In the genomic region with DNA sequence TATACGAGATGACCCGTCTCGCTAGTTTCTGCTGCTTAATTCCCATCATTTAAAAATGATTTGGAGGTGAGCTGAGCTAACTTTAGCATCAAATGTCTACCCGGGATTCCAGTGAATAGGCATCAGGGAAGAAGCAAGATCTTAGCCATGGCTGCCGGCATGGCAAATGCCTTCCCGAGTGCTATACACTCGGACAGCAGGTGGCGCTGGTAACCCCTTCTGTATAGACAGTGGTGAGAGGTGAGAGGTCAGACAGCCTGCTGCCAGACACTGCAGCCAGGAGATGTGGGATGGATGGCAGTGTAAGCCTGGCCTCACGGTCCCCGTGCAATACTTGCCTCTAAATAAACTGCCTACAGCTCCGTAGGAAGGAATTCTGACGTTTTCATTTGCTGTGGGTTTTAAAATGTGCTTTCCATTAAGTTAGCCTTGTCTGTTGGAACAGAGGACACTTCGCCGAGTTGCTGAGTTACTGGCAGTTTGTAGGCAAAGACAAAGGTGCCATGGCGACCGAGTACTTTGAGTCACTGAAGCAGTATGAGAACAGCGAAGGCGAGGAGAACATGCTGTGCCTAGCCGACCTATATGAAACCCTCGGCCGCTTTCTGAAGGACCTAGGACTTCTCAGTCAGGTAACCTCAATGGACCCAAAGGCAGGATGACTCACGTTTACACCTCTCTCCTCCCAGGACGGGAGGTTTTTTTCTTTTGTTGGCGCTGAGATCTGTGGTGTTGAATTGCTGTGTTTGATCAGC, we compare ENCODE assay signal across 8 mouse cellular contexts. TPM values are rescaled to one million over a fixed set of nuclear protein-coding genes. Genes with fewer than 3 reads are reported as not detected.
DNase-seq lines count a peak whose midpoint lies in the region; ATAC-seq and TF ChIP-seq lines count a peak whose summit lies in the region.

No protein-coding gene starts in this region.

- H3K9ac ChIP-seq in embryonic facial prominence, embryonic 14.5 days (ENCODE audit: low read depth, low read length): 0 out of 2 replicates have a peak overlapping the region, but pooled peaks have one; percentile 27
- H3K9ac ChIP-seq in lung, embryonic 14.5 days: no peak overlapping the region

- no peaks in the 10 kb centered on the region for H3K36me3 ChIP-seq in G1E (replicated peaks)
- H3K36me3 ChIP-seq in embryonic facial prominence, embryonic 14.5 days (ENCODE audit: control insufficient read depth, insufficient read depth, low read length): peaks cover 60% of the 10 kb centered on the region
- H3K36me3 ChIP-seq in lung, embryonic 14.5 days (ENCODE audit: insufficient read depth): peaks cover 40% of the 10 kb centered on the region

- H3K4me1 ChIP-seq in G1E (ENCODE audit: insufficient read depth, low read depth, low read length): 0 out of 2 replicates have a peak, but pooled peaks cover 4% of the 10 kb centered on the region
- no peaks in the 10 kb centered on the region for H3K4me1 ChIP-seq in embryonic facial prominence, embryonic 14.5 days (ENCODE audit: control insufficient read depth, insufficient read depth, low read length)
- no peaks in the 10 kb centered on the region for H3K4me1 ChIP-seq in lung, embryonic 14.5 days (ENCODE audit: insufficient read depth)

- no peak overlapping the region for H3K27ac ChIP-seq in embryonic facial prominence, embryonic 14.5 days (replicated peaks; ENCODE audit: low read depth, low read length)
- no peak overlapping the region for H3K27ac ChIP-seq in lung, embryonic 14.5 days (ENCODE audit: low read depth)

- no peak overlapping the region for H3K4me2 ChIP-seq in embryonic facial prominence, embryonic 14.5 days (ENCODE audit: low read depth, low read length)
- H3K4me2 ChIP-seq in lung, embryonic 14.5 days: no peak overlapping the region

- 48% methylated on average over 24 of the region's 24 CpGs for WGBS in embryonic facial prominence, embryonic 14.5 days
- WGBS in lung, embryonic 14.5 days: 45% methylated on average over 24 of the region's 24 CpGs

- TF ChIP-seq CTCF in G1E (IDR thresholded peaks at IDR 0.05; ENCODE audit: low read depth, low read length): peak; percentile 57
- peak; percentile 80 for TF ChIP-seq CTCF in lung, embryonic 14.5 days (IDR thresholded peaks at IDR 0.05; ENCODE audit: low read depth)

- DNase-seq in G1E (ENCODE audit: low spot score): peak; percentile 53
- peak; percentile 83 to 86 for DNase-seq in adrenal gland, postnatal 36 days
- peak; percentile 66 for DNase-seq in embryonic facial prominence, embryonic 14.5 days (ENCODE audit: low spot score)
- DNase-seq in heart, postnatal 10 days: peak; percentile 67 to 82
- DNase-seq in layer of hippocampus, adult 8-10 months (ENCODE audit: low spot score in 2 of 2): peak; percentile 40 to 70
- peak; percentile 83 for DNase-seq in lung, embryonic 14.5 days
- peak; percentile 87 for DNase-seq in right cerebral cortex, postnatal 14 days
- DNase-seq in urinary bladder, postnatal 25 days (ENCODE audit: low spot score): peak; percentile 75

- H3K9me3 ChIP-seq in G1E (replicated peaks): no peaks in the 10 kb centered on the region
- no peaks in the 10 kb centered on the region for H3K9me3 ChIP-seq in embryonic facial prominence, embryonic 14.5 days (ENCODE audit: control insufficient read depth, low read length)
- no peaks in the 10 kb centered on the region for H3K9me3 ChIP-seq in lung, embryonic 14.5 days (ENCODE audit: low read depth, low read length)

- H3K27me3 ChIP-seq in G1E (ENCODE audit: insufficient read depth, low read length): no peaks in the 10 kb centered on the region; the same call in 1 of the 2 replicates
- H3K27me3 ChIP-seq in embryonic facial prominence, embryonic 14.5 days (replicated peaks; ENCODE audit: control insufficient read depth, insufficient read depth, low read length): no peaks in the 10 kb centered on the region
- H3K27me3 ChIP-seq in lung, embryonic 14.5 days (ENCODE audit: insufficient read depth, low read length): no peaks in the 10 kb centered on the region

- H3K4me3 ChIP-seq in G1E (ENCODE audit: low read depth, low read length): no peak overlapping the region
- no peak overlapping the region for H3K4me3 ChIP-seq in embryonic facial prominence, embryonic 14.5 days (ENCODE audit: low read depth, low read length)
- H3K4me3 ChIP-seq in lung, embryonic 14.5 days (ENCODE audit: low read depth, low read length): no peak overlapping the region

- intact Hi-C loops in heart, postnatal 10 days (cut with DNase I): no loop called here

- ATAC-seq in G1E (ENCODE audit: extremely low read depth, insufficient number of reproducible peaks, low FRiP score, poor library complexity, severe bottlenecking): peak; percentile 80
- no peak for ATAC-seq in embryonic facial prominence, embryonic 14.5 days (ENCODE audit: low read depth)
- ATAC-seq in lung, embryonic 14.5 days (ENCODE audit: insufficient read depth): peak; percentile 49; the same call in 1 of the 2 replicates

RNA-seq across cellular contexts. Expression of a gene that starts 5.0 kb away (rescaled TPM):
- total RNA-seq in G1E (2014; fragmentation: Nextera tagmentation) (not detected in 2 replicates), G1E (2017) (not detected in 2 replicates)
- not detected in 2 replicates for polyA plus RNA-seq in G1E (2012)
- total RNA-seq in adrenal gland, postnatal 36 days (2021): not detected
- not detected in 2 replicates for polyA plus RNA-seq in embryonic facial prominence, embryonic 14.5 days (2014; fragmentation: Nextera tagmentation; extraction: Ambion mirVana)
- not detected for total RNA-seq in heart, postnatal 10 days (2021)
- total RNA-seq in layer of hippocampus, adult 8-10 months (2022): not detected
- polyA plus RNA-seq in lung, embryonic 14.5 days (2014; fragmentation: Nextera tagmentation; extraction: Ambion mirVana): not detected in 2 replicates

RNA-seq across cellular contexts. Expression of a gene that starts 27.5 kb away (rescaled TPM):
- total RNA-seq in G1E (2014; fragmentation: Nextera tagmentation) (36.8 and 43.7 TPM in 2 replicates), G1E (2017) (40.9 and 41.3 TPM in 2 replicates)
- polyA plus RNA-seq in G1E (2012): 8.7 and 9.6 TPM in 2 replicates
- total RNA-seq in adrenal gland, postnatal 36 days (2021): 10 to 100 TPM; 46.1 to 46.9 TPM
- 67.5 and 69.8 TPM in 2 replicates for polyA plus RNA-seq in embryonic facial prominence, embryonic 14.5 days (2014; fragmentation: Nextera tagmentation; extraction: Ambion mirVana)
- total RNA-seq in heart, postnatal 10 days (2021): 10 to 100 TPM; 22.7 to 25.3 TPM
- 10 to 100 TPM; 39.2 to 45.8 (median 44.2) TPM for total RNA-seq in layer of hippocampus, adult 8-10 months (2022)
- 54.5 and 56.2 TPM in 2 replicates for polyA plus RNA-seq in lung, embryonic 14.5 days (2014; fragmentation: Nextera tagmentation; extraction: Ambion mirVana)

RNA-seq across cellular contexts. Expression of a gene that starts 27.7 kb away (rescaled TPM):
- total RNA-seq in G1E (2014; fragmentation: Nextera tagmentation) (32.5 TPM in 2 replicates), G1E (2017) (24.0 and 26.4 TPM in 2 replicates)
- 4.5 and 9.8 TPM in 2 replicates for polyA plus RNA-seq in G1E (2012)
- 10 to 100 TPM; 59.7 to 85.9 TPM for total RNA-seq in adrenal gland, postnatal 36 days (2021)
- polyA plus RNA-seq in embryonic facial prominence, embryonic 14.5 days (2014; fragmentation: Nextera tagmentation; extraction: Ambion mirVana): 11.2 and 11.9 TPM in 2 replicates
- total RNA-seq in heart, postnatal 10 days (2021): 10 to 100 TPM; 37.9 to 38.1 TPM
- 10 to 100 TPM; 22.8 to 25.0 (median 22.9) TPM for total RNA-seq in layer of hippocampus, adult 8-10 months (2022)
- polyA plus RNA-seq in lung, embryonic 14.5 days (2014; fragmentation: Nextera tagmentation; extraction: Ambion mirVana): 8.1 and 9.4 TPM in 2 replicates

RNA-seq across cellular contexts. Expression of a gene that starts 33.1 kb away (rescaled TPM):
- total RNA-seq in G1E (2014; fragmentation: Nextera tagmentation) (not detected in 2 replicates), G1E (2017) (0.05 TPM in 1 of 2 replicates, not detected in the other)
- polyA plus RNA-seq in G1E (2012): not detected in 2 replicates
- 1 to 10 TPM; 2.3 to 3.3 TPM for total RNA-seq in adrenal gland, postnatal 36 days (2021)
- polyA plus RNA-seq in embryonic facial prominence, embryonic 14.5 days (2014; fragmentation: Nextera tagmentation; extraction: Ambion mirVana): 5.1 TPM in 2 replicates
- total RNA-seq in heart, postnatal 10 days (2021): 1 to 10 TPM; 4.8 to 5.6 TPM
- total RNA-seq in layer of hippocampus, adult 8-10 months (2022): 10 to 100 TPM in 1 of 4 experiments, 1 to 10 TPM in 3; 6.9 to 10.6 (median 8.6) TPM
- 5.1 TPM in 2 replicates for polyA plus RNA-seq in lung, embryonic 14.5 days (2014; fragmentation: Nextera tagmentation; extraction: Ambion mirVana)
